ENCODE assay signal across 9 mouse cellular contexts in the genomic region with DNA sequence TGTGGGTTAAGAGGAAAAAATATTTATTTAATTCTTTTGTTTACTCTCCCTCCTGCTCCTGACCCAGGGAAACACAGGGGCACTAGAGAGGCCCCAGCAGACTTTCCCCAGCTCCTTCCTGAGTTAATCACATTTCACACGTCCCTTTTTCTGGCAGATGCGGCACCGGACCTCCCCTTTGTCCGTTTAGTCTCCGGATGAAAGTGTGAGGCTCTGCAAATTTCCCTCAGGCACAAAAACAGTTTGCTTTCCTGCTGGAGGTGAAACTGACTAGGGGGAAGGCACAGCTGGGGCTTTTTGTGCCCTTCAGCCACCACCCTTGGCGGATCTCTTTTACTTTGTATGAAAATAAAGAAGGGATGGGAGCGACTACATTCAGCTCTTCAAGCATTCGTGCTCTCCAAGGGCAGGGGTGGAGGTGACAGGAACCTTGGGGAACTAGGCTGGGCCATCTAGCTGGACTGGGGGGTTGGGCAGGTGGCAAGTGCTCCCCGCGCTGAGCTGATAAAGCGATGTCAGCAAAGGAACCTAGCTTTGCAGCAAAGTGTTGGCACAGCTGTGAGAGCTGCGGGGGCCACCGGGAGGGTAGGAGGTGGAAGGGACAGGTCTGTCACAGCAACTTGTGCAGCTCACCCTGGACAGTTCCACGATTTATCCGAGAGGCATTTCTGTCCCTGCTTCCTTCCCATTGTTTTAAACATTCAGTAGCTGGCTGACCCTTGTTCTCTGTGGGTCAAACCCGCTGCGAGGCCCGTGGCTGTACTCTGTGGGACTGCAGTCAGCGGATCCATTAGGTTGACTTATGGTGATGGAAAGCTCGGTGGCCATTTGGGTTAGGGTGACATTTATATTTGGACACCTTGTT.
DNase-seq lines count a peak whose midpoint lies in the region; ATAC-seq lines count a peak whose summit lies in the region.
"Had no signal": no experiment of that assay in that cellular context is flagged by ENCODE, and none has a peak within 500 bp of the region (broad histone marks: within the 10 kb centered on the region; RNA-seq: fewer than 3 reads in every experiment).

No protein-coding gene starts in this region.

- H3K27ac ChIP-seq in kidney, embryonic 15.5 days = peak overlapping the region; percentile 50; the same call in 1 of the 2 replicates
- peak overlapping the region; percentile 80 for H3K27ac ChIP-seq in midbrain, embryonic 14.5 days (replicated peaks; ENCODE audit: low read depth, low read length)

- no peak overlapping the region for H3K9ac ChIP-seq in kidney, embryonic 15.5 days
- no peak overlapping the region for H3K9ac ChIP-seq in midbrain, embryonic 14.5 days (replicated peaks; ENCODE audit: low read length)

- ATAC-seq in kidney, embryonic 15.5 days (replicated peaks; ENCODE audit: low FRiP score) = peak; percentile 84
- ATAC-seq in common myeloid progenitor, adult 5-6 weeks (replicated peaks; ENCODE audit: low read depth, poor library complexity, severe bottlenecking) = peak; percentile 51
- peak; percentile 72 for ATAC-seq in midbrain, embryonic 14.5 days (ENCODE audit: low FRiP score, low TSS enrichment)

- intact Hi-C loops in heart, postnatal 14 days (cut with DNase I) = no loop called here

- no peak overlapping the region for H3K4me3 ChIP-seq in kidney, embryonic 15.5 days (replicated peaks)
- H3K4me3 ChIP-seq in midbrain, embryonic 14.5 days (replicated peaks; ENCODE audit: low read depth, low read length) = no peak overlapping the region
- H3K4me3 ChIP-seq: erythroblast, embryonic 14.5 days had no signal

- H3K36me3 ChIP-seq in kidney, embryonic 15.5 days = no peaks in the 10 kb centered on the region
- no peaks in the 10 kb centered on the region for H3K36me3 ChIP-seq in midbrain, embryonic 14.5 days (ENCODE audit: control insufficient read depth, insufficient read depth, low read length)

- H3K4me2 ChIP-seq in kidney, embryonic 15.5 days = peak overlapping the region; percentile 44
- peak overlapping the region; percentile 43 for H3K4me2 ChIP-seq in midbrain, embryonic 14.5 days (ENCODE audit: low read length)

- H3K27me3 ChIP-seq in kidney, embryonic 15.5 days = peaks cover 6% of the 10 kb centered on the region
- H3K27me3 ChIP-seq in midbrain, embryonic 14.5 days (ENCODE audit: control insufficient read depth, insufficient read depth, low read length) = no peaks in the 10 kb centered on the region

- H3K9me3 ChIP-seq in kidney, embryonic 15.5 days (replicated peaks) = no peaks in the 10 kb centered on the region
- H3K9me3 ChIP-seq in midbrain, embryonic 14.5 days (ENCODE audit: control insufficient read depth, low read length) = no peaks in the 10 kb centered on the region

- DNase-seq in kidney, adult 9 months = no peak
- DNase-seq in heart, postnatal 14 days = peak; percentile 2 to 11
- DNase-seq in midbrain, embryonic 14.5 days = peak; percentile 78
- no peak for DNase-seq in urinary bladder, postnatal 36 days (ENCODE audit: low spot score in 2 of 2)
- DNase-seq in spleen, postnatal 36 days (ENCODE audit: low spot score in 2 of 2) = no peak
- no peak for DNase-seq in cerebellum, adult 11 months

- H3K4me1 ChIP-seq in kidney, embryonic 15.5 days = peaks cover 14% of the 10 kb centered on the region
- peaks cover 32% of the 10 kb centered on the region for H3K4me1 ChIP-seq in midbrain, embryonic 14.5 days (ENCODE audit: control insufficient read depth, insufficient read depth, low read length)

- 4% methylated on average over 20 of the region's 20 CpGs for WGBS in kidney, embryonic 15.5 days
- under 1% methylated on average over 20 of the region's 20 CpGs for WGBS in midbrain, embryonic 14.5 days

Comparison
In these comparisons a context has a peak if more than half of its experiments do, and no peak if none do; other contexts are left out.
1. DNase-seq: peak in heart, postnatal 14 days (2 of 2) and midbrain, embryonic 14.5 days (single experiment); none in kidney, adult 9 months (single experiment), urinary bladder, postnatal 36 days (0 of 2), spleen, postnatal 36 days (0 of 2) and cerebellum, adult 11 months (single experiment).
2. Peak in every context shown above with its lines, with median percentiles within 50 percentile points of each other: ATAC-seq.